Mouse (Mus musculus) midbrain, embryonic 15.5 days (tissue): ENCODE results near the gene Magi1. TPM values are rescaled to one million over a fixed set of nuclear protein-coding genes. Genes with fewer than 3 reads are reported as not detected.

Experiments
- ATAC-seq: fragments of 200-750 bp; cut with Nextera tagmentation; replicated peaks from 2 replicates; pipeline ENCODE4 v1.8.0; 2017; ENCODE audit warnings: moderate TSS enrichment
- H3K27ac ChIP-seq: fragments of 300-500 bp; sonication (generic); 2 replicates; pipeline ENCODE4 v1.5.1; 2015; ENCODE audit warnings: mild to moderate bottlenecking, inconsistent platforms
- H3K27me3 ChIP-seq: fragments of 300-500 bp; sonication (generic); replicated peaks from 2 replicates; pipeline ENCODE4 v1.6.1; 2015; ENCODE audit warnings: inconsistent platforms
- H3K36me3 ChIP-seq: fragments of 300-500 bp; sonication (generic); replicated peaks from 2 replicates; pipeline ENCODE4 v1.6.1; 2015; ENCODE audit warnings: inconsistent platforms
- H3K4me1 ChIP-seq: fragments of 300-500 bp; sonication (generic); 2 replicates; pipeline ENCODE4 v1.6.1; 2015; ENCODE audit warnings: inconsistent platforms
- H3K4me2 ChIP-seq: fragments of 300-500 bp; sonication (generic); 2 replicates; pipeline ENCODE4 v1.6.1; 2015; ENCODE audit warnings: inconsistent platforms, mild to moderate bottlenecking, moderate library complexity
- H3K4me3 ChIP-seq: fragments of 300-500 bp; sonication (generic); 2 replicates; pipeline ENCODE4 v1.5.1; 2015; ENCODE audit warnings: mild to moderate bottlenecking, inconsistent platforms
- H3K9ac ChIP-seq: fragments of 300-500 bp; sonication (generic); 2 replicates; pipeline ENCODE4 v1.6.1; 2015; ENCODE audit warnings: mild to moderate bottlenecking, inconsistent platforms
- H3K9me3 ChIP-seq: fragments of 300-500 bp; sonication (generic); 2 replicates; pipeline ENCODE4 v1.6.1; 2016; ENCODE audit warnings: inconsistent platforms
- WGBS: fragments of 180-500 bp; shearing (Covaris S2); methylation state at CpG from one replicate; pipeline ENCODE4 v1.1.7; 2015; ENCODE audit warnings: mixed read lengths; 5-methylcytosine and 5-hydroxymethylcytosine counted together
- polyA plus RNA-seq: library from polyadenylated mRNA; unstranded; fragments of >200 nt; fragmentation: Nextera tagmentation; extraction: Ambion mirVana; gene quantifications from 2 replicates; pipeline ENCODE4 v1.2.1, GENCODE M21; 2015

Magi1 gene
- polyA plus RNA-seq, 1 experiment from 2014 or later = 38.2 TPM

DNA sequence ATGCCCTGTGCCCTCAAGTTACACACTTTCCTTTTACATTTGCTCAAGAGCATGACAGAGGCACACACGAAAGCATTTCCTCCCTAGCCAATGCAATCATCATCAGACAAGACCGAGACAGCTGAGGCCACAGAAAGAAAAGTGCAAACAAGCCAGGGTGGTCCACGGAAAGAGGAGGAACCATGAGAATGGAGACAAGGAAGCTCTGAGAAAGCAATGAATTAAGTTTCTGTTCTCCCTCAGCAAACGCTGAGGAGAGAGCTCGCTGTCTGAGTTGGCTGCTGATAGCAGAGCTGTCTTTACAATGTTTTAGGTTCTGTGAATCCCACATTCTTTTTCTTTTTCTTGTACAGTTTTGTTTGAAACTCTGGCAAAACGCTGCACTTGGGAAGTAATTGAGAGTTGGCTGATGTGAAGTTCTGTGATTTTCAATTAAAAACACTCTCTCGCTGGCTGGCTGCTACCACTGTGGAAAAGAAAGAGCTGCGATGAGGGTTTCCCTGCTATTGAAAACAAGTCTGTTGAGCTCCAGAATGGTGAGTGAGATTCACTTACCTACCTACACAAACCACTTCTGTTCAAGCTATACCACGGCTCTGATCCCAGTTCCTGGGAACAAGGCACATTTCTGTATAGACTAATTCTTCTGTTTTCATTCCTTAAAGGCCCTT lies 120.3 kb downstream of the Magi1 start:
- Histone ChIP-seq H3K4me2 (peak overlapping the region; percentile 7; the same call in 1 of the 2 replicates), H3K9me3 (no peaks in the 10 kb centered on the region), H3K4me3 (no peak overlapping the region), H3K9ac (no peak overlapping the region), H3K27me3 (no peaks in the 10 kb centered on the region), H3K4me1 (peaks cover 17% of the 10 kb centered on the region), H3K27ac (peak overlapping the region; percentile 46), H3K36me3 (no peaks in the 10 kb centered on the region)
- WGBS = 35% methylated on average over 9 of the region's 9 CpGs
- no peak for ATAC-seq

DNA sequence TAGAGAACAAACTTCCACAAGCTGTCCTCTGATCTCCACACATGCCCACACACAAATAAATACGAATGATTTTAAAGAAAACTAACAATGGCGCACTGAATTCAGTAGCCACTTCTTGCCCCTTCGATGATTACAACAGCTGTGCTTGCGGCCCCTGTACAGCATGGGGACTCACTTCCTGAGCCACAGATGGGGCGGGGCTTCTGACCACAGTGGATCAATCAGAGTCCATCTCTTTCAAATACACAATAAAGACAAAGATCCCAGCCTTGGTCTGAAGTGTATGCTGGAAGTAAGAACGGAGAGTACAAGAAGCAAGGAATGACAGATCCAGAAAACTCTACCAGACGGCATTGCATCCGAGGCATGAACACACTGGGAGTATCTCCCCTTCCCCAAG lies 120.8 kb downstream of the Magi1 start:
- Histone ChIP-seq H3K4me3 (no peak overlapping the region), H3K4me1 (peaks cover 17% of the 10 kb centered on the region), H3K27me3 (no peaks in the 10 kb centered on the region), H3K4me2 (peak overlapping the region; percentile 7; the same call in 1 of the 2 replicates), H3K9me3 (no peaks in the 10 kb centered on the region), H3K36me3 (no peaks in the 10 kb centered on the region), H3K9ac (no peak overlapping the region), H3K27ac (peak overlapping the region; percentile 46; the same call in 1 of the 2 replicates)
- WGBS = 56% methylated on average over 8 of the region's 8 CpGs
- ATAC-seq = no peak

DNA sequence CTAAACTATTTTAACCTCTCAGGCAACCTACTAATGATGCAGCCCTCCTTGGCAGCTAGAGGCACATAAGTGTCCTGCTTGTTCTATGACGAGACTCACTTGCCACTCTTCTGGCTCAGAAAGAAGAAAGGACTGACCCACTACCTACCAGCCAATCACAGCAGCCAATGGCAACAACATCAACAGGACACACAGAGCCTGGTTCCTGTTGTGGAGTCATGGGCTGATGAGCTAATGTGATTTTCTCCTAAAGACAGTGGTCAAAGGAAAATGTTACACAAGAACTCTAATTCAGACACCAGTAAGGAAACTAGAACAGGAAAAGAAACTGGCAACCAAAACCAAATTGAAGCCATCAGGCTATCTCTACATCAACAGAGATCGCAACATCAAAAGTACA lies 124.5 kb downstream of the Magi1 start:
- H3K9me3 ChIP-seq = no peaks in the 10 kb centered on the region
- ATAC-seq = no peak
- WGBS = 73% methylated on average over 2 of the region's 2 CpGs
- peaks cover 17% of the 10 kb centered on the region for H3K4me1 ChIP-seq
- no peak overlapping the region for H3K9ac ChIP-seq
- H3K4me3 ChIP-seq = no peak overlapping the region
- H3K4me2 ChIP-seq = no peak overlapping the region
- H3K27me3 ChIP-seq = no peaks in the 10 kb centered on the region
- no peaks in the 10 kb centered on the region for H3K36me3 ChIP-seq
- no peak overlapping the region for H3K27ac ChIP-seq

DNA sequence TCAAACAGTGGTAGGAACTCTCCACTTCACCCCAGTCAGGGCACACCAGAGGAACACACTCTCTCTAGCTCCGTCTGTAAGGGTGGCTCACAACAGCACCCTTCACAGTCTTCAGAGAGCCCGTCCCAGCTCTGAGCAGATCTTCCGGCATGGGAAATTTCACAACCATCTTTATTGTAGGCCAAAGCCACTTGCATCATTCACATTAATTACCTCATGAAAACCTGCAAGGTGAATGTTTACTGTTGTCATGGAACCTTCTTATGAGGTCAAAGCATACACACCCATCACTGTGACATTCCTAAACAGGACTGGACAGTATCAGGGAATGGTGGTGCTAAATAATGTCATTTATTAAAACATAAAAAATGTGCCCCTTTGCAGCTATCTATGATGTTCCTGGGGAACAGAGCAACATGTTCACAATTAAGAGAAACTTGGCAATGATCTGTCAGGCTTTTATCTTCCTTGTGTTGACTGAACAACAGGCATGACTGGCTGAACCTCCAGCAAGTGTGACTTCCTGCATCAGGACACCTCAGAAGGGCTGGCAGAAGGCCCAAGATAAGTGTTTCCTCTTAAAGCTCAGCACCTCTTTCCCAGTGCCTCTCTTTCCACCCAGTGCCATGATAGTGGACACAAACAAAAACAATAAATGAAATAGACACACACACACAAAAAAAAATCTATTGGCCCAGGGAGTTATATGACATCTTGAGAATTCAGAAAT lies 125.4 kb downstream of the Magi1 start:
- 91% methylated on average over 3 of the region's 3 CpGs for WGBS
- peaks cover 7% of the 10 kb centered on the region for H3K4me1 ChIP-seq
- H3K9ac ChIP-seq = no peak overlapping the region
- no peak overlapping the region for H3K27ac ChIP-seq
- no peaks in the 10 kb centered on the region for H3K36me3 ChIP-seq
- no peak for ATAC-seq
- no peak overlapping the region for H3K4me3 ChIP-seq
- no peaks in the 10 kb centered on the region for H3K9me3 ChIP-seq
- H3K27me3 ChIP-seq = no peaks in the 10 kb centered on the region
- H3K4me2 ChIP-seq = no peak overlapping the region

DNA sequence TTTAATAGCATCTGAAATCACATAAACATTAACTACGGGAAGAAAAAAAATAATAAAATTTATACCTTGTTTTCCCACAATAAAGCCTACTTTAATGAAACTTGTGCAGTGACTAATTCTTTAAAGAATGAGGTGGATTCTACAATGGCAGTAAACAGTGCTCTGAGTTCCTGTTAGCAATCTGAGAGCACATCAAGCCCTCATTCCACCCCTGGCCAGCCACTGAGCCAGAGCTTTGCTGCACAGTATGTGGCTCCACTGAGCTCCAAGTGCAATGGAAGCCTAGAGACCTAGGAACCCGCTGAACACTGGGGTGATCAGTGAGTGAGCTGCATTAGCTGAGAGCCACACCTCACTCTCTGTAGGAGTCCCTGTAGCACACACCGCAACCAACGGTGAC lies 127.7 kb downstream of the Magi1 start:
- ATAC-seq = no peak
- Histone ChIP-seq H3K36me3 (no peaks in the 10 kb centered on the region), H3K4me1 (no peaks in the 10 kb centered on the region), H3K27me3 (no peaks in the 10 kb centered on the region), H3K4me3 (no peak overlapping the region), H3K27ac (no peak overlapping the region), H3K9ac (no peak overlapping the region), H3K4me2 (no peak overlapping the region), H3K9me3 (no peaks in the 10 kb centered on the region)
- 72% methylated on average over 4 of the region's 4 CpGs for WGBS

DNA sequence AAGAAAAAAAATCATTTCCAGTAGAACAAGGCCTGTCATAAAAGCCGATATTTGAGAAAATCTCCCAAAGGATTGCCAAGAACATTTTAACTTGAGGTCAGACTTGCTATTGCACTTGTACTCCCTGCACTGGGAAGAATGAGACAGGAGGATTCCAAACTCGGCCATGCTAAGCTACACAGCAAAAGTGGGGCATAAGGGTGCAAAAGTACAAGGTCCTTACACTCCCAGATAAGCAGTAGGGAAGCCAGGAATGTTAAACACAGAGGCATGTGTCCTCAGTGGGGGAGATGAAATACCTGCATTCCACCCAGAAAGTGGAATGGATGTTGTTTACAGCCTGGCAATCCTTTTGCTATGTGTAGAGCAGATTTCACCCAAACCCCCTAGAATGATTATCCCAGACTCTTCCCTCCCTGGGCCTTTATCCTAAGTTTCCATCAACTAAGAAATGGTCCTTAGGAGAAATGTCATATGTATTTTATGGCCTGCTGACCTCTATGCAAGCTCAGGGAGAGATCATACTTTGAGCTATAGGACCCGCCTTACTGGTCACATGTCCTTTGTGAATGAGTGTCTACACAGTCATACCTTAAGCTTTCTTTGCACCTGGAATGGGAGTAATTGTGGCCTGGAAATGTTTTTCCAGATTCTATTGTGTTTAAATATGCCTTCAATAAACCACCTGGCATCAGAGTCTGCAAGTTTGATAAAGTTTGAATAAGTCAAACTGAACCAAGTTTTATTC lies 128.7 kb downstream of the Magi1 start:
- Histone ChIP-seq H3K9ac (no peak overlapping the region), H3K4me1 (no peaks in the 10 kb centered on the region; the same call in 1 of the 2 replicates), H3K27me3 (no peaks in the 10 kb centered on the region), H3K36me3 (no peaks in the 10 kb centered on the region), H3K27ac (no peak overlapping the region), H3K9me3 (no peaks in the 10 kb centered on the region), H3K4me3 (no peak overlapping the region), H3K4me2 (no peak overlapping the region)
- ATAC-seq = no peak
- 90% methylated on average over 3 of the region's 3 CpGs for WGBS

DNA sequence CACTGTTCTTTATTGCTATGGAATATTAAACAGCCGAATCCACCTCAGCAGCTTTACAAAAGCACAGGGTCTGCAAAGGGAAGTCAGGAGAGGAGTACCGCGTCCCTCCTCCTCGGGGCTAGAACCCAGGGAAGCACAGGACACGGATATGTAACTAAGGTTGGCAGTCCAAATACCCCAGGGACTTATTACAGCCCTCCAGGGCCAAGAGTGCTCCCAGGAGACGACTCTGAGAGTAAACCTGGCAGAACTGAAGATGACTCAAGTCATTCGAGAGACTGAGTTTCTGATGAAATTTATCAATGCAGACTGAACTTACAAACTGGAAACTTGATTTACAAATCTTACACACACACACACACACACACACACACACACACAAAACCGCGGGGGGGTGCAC lies 130.8 kb downstream of the Magi1 start:
- H3K36me3 ChIP-seq = no peaks in the 10 kb centered on the region
- 86% methylated on average over 9 of the region's 9 CpGs for WGBS
- no peaks in the 10 kb centered on the region; the same call in 1 of the 2 replicates for H3K4me1 ChIP-seq
- H3K27ac ChIP-seq = no peak overlapping the region
- ATAC-seq = no peak
- H3K9me3 ChIP-seq = no peaks in the 10 kb centered on the region
- no peak overlapping the region for H3K4me3 ChIP-seq
- no peaks in the 10 kb centered on the region for H3K27me3 ChIP-seq
- no peak overlapping the region for H3K9ac ChIP-seq
- H3K4me2 ChIP-seq = no peak overlapping the region

DNA sequence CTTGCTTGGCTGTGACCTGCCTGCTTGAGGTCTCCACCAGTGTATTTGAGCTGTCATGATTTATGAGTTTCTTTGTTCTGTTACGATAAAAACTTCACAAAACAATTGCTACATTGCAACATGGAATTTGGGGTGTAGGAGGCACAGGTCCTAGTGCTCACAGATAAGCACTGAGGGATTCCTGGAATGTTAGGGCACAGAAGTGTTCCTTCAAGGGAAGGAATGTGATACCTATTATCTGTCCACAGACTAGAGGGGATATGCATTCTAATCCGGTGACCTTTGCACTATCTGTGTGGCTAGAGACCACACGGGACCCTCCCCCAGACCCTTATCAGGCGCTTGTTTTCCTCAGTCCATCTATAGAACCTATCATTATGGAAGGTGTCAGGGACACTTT lies 132.8 kb downstream of the Magi1 start:
- WGBS = 52% methylated on average over 4 of the region's 4 CpGs

DNA sequence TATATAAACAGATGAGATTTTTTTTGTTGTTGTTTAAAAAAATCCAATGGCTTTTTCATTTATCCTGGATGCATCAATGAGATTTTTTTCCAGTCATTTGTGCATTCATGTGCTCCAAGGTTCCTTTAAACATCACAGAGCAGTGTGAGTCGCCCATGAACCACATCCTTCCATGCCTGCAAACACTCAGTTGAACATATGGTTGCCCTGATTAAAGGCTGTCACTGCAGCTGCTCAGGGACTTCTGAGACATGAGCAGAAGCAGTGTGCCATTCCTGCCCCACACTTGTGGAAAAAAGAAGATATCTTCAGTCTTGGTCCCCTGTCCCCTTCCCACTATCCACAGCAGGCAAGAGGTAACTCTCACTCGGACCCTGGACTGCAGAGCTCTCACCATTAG lies 133.9 kb downstream of the Magi1 start:
- no peak for ATAC-seq
- H3K9me3 ChIP-seq = no peaks in the 10 kb centered on the region
- H3K9ac ChIP-seq = no peak overlapping the region
- no peaks in the 10 kb centered on the region for H3K36me3 ChIP-seq
- WGBS = 65% methylated on average over 2 of the region's 2 CpGs
- H3K4me2 ChIP-seq = no peak overlapping the region
- peaks cover 5% of the 10 kb centered on the region; the same call in 1 of the 2 replicates for H3K4me1 ChIP-seq
- no peak overlapping the region for H3K4me3 ChIP-seq
- no peaks in the 10 kb centered on the region for H3K27me3 ChIP-seq
- no peak overlapping the region for H3K27ac ChIP-seq

More for the DNA sequence above, 132.8 kb downstream of the Magi1 start:
- H3K9ac ChIP-seq = no peak overlapping the region
- H3K27ac ChIP-seq = no peak overlapping the region
- peaks cover 5% of the 10 kb centered on the region; the same call in 1 of the 2 replicates for H3K4me1 ChIP-seq
- no peak overlapping the region for H3K4me2 ChIP-seq
- no peaks in the 10 kb centered on the region for H3K27me3 ChIP-seq
- H3K4me3 ChIP-seq = no peak overlapping the region
- ATAC-seq = no peak
- no peaks in the 10 kb centered on the region for H3K36me3 ChIP-seq
- no peaks in the 10 kb centered on the region for H3K9me3 ChIP-seq

DNA sequence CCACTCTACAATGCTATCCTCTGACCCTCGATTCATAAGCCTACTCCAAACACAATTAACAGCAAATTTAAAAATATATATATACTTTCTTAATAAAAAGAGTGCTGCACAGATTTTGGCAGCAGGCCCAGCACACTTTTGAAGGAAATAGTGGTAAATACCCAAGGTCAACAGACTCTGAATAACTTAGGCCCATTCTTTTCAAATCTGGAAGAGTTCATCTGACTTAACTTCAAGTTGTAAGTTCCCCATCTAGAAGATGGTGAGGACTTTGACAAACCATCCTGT lies 137.6 kb downstream of the Magi1 start:
- H3K9me3 ChIP-seq = no peaks in the 10 kb centered on the region
- peaks cover 5% of the 10 kb centered on the region; the same call in 1 of the 2 replicates for H3K4me1 ChIP-seq
- 64% methylated on average over 1 of the region's 1 CpGs for WGBS
- no peaks in the 10 kb centered on the region for H3K36me3 ChIP-seq
- H3K4me3 ChIP-seq = no peak overlapping the region
- no peaks in the 10 kb centered on the region for H3K27me3 ChIP-seq
- no peak overlapping the region for H3K9ac ChIP-seq
- no peak overlapping the region for H3K4me2 ChIP-seq
- no peak overlapping the region for H3K27ac ChIP-seq
- ATAC-seq = no peak

DNA sequence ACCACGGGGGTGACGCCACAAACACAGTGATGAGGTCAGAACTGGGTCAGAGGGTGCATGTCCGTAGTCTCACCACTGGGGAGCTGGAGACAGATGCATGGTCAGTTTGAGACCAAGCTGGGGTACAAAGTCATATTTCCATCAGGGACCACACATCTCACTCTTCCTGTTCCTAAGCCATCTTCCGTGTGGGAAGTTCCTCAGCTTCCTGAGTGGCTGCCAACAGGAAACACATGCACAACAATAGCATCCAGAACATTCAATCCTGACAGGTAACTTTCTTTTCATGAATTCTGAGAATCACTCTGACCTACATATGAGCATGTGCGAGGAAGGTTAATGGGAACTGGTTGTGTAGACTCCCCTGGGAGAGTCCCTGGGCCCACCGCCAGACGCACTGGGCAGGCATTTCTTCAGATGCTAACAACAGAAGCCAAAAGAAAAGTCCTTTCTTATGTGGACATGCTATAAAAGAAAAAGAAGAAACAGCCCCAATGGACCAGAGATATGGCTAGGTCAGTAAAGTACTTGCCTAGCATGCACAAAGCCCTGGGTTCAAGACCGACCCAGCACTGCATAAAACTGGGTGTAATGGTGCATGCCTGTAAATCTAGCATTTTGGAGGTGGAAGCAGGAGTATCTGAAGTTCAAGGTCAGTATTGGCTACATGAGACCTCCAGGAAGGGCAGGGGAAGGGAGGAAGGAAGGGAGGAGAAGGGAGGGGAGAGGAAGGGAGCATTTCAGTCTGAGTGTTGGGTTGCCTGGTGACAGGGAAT lies 138.1 kb downstream of the Magi1 start:
- no peaks in the 10 kb centered on the region for H3K27me3 ChIP-seq
- no peak overlapping the region for H3K4me3 ChIP-seq
- 90% methylated on average over 8 of the region's 8 CpGs for WGBS
- no peak overlapping the region for H3K27ac ChIP-seq
- H3K9ac ChIP-seq = no peak overlapping the region
- ATAC-seq = no peak
- no peaks in the 10 kb centered on the region for H3K9me3 ChIP-seq
- H3K36me3 ChIP-seq = no peaks in the 10 kb centered on the region
- no peak overlapping the region for H3K4me2 ChIP-seq
- H3K4me1 ChIP-seq = peaks cover 5% of the 10 kb centered on the region; the same call in 1 of the 2 replicates

DNA sequence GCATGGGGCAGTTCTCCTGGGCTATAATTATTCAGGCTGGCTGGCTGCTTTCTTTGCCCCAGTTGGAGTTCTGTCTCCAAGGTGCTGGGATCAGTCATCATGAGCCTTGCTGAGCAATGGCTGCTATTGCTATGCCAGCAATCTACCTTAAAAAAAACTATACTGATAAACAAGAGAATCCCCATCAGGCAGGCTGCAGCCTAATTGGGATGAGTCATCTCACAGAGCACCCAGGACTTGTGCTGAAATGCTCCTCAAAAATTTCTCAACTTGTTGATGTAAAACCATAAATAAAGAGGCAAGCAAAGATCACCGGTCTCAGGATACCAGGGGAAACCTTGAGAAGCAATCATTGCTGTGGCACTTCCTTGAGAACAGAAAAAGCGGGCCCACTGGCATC lies 141.2 kb downstream of the Magi1 start:
- Histone ChIP-seq H3K27me3 (no peaks in the 10 kb centered on the region), H3K4me2 (no peak overlapping the region), H3K9ac (no peak overlapping the region), H3K9me3 (no peaks in the 10 kb centered on the region), H3K4me3 (no peak overlapping the region), H3K36me3 (no peaks in the 10 kb centered on the region), H3K27ac (no peak overlapping the region), H3K4me1 (0 out of 2 replicates have a peak, but pooled peaks cover 5% of the 10 kb centered on the region)
- no peak for ATAC-seq
- 94% methylated on average over 2 of the region's 2 CpGs for WGBS
